Mouse (Mus musculus): ENCODE data around the gene Slc26a11. TPM values are rescaled to one million over a fixed set of nuclear protein-coding genes. Genes with fewer than 3 reads are reported as not detected.

The Slc26a11 gene
- total RNA-seq, 2 experiments from 2014 or later: 4.9 to 6.7 TPM

DNA sequence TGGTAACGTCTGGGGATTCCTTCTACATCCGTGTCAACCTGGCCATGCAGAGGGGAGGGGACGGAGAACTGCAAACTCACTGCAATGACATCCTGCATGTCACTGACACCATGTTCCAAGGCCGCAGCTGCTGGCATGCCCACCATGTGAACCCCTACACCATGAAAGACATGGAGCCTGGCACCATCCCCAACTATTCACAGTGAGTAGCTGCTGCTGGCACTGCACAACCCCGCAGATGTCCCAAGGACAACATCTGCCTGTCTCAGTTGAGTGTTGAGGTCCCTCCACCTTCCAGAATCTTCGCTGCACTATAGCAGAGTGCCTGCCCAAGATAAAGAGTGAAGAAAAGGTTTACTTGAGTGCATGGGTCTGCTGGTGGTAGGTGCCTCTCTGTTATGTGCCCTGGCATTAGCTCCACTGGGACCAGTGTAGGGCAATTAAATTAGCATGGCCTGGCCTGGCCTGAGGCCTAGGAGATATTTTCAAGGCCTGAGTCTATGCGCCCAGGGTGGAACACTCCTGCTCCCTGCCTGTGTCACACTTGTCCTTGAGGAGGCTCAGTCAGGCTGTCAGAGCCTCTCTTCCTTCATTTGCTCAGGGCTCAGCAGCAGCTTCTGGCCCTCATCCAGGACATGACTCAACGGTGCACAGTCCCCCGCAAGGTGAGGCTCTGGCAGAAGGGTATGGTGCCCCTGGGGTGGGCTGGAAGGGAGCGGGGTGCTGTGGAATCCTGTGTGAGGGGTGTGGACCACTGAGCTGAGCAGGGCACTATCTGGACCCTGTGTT is 16.9 kb upstream of the Slc26a11 start:
- no peak for DNase-seq (ENCODE audit: low spot score in 2 of 2)
- Histone ChIP-seq H3K4me3 (no peak overlapping the region), H3K27ac (no peak overlapping the region)
- no peak for TF ChIP-seq CTCF (conservative IDR thresholded peaks at IDR 0.05)

DNA sequence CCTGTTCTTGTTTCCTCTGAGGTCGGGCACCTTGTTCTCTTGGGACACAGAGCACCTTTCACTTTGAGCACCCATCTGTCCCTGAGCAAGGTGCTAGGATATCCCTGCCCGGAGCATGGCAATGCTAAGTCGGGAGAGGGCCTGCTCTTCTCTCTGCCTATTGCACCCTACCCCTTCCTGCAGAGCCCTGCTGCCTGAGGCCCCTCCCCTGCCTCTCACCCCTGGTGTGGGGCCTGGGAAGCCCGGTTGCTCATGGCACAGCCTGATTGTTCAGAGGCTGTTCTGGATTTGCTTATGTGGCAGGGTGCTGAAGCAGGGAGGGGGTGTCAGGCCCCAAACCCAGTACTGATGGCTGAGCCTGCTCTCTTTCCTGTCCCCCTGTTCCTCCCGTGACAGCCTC is 16.2 kb upstream of the Slc26a11 start:
- Histone ChIP-seq H3K4me3 (no peak overlapping the region), H3K27ac (no peak overlapping the region)
- no peak for DNase-seq (ENCODE audit: low spot score in 2 of 2)
- TF ChIP-seq CTCF (conservative IDR thresholded peaks at IDR 0.05): no peak

DNA sequence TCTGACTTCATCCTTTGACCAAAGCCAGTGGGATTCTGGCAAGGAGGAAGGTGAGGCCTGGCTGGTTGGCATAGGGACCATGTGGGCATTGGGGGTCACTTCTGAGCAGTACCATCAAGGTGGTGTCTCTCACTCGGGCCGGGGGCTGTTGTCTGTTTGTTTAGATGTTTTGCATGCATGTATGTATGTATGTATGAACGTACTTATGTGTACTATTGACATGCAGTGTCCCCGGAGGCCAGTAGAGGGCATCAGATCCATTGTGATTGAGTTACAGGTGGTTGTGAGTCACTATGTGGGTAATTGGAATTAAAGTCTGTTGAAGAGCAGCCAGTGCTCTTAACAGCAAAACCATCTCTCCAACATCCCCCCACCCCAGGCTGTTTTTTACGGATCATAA is 15.7 kb upstream of the Slc26a11 start:
- H3K4me3 ChIP-seq: no peak overlapping the region
- TF ChIP-seq CTCF (conservative IDR thresholded peaks at IDR 0.05): peak; percentile 88
- peak; percentile 59 to 76 for DNase-seq (ENCODE audit: low spot score in 2 of 2)
- no peak overlapping the region for H3K27ac ChIP-seq

DNA sequence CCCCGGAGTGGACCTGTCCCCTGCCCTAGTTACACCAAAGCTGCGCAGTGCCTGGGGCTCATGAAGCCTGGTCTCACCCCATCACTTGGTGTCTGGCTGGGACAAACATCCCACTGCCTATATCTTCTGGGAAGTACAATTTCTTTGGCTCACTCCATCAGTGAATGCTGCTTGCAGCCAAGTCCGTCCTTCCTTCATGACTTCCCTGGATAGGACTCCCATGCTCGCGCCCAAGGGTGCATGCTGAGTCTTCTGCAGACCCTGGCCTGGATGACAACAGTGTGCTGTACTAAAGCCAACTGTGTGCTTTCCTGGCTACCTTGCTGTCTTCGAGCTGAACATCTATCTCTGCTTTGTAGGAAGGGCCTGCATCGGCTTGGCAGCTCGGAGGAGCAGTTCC is 11.2 kb upstream of the Slc26a11 start:
- no peak for DNase-seq (ENCODE audit: low spot score in 2 of 2)
- TF ChIP-seq CTCF (conservative IDR thresholded peaks at IDR 0.05): no peak
- Histone ChIP-seq H3K4me3 (no peak overlapping the region), H3K27ac (no peak overlapping the region)

DNA sequence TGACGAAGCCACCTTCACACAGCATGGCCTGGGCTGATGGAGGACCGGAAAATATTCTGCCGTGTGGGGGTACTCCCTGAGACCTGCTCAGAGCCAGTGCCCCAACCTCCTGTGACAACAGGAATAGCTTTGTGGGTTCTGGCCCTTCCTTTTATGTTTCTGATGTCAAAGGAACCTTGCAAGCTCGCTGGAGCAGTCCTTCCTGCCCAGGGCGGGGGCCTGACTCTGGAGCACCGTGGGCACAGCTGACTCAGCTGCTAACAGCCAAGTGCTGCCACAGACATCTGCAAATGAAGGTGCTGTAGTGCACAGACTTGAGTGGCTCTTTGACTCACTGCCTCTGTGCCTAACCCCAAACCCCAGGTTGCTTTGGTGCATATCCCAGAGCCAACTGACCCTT is 10.5 kb upstream of the Slc26a11 start:
- no peak for TF ChIP-seq CTCF (conservative IDR thresholded peaks at IDR 0.05)
- no peak overlapping the region for H3K27ac ChIP-seq
- no peak overlapping the region for H3K4me3 ChIP-seq
- no peak for DNase-seq (ENCODE audit: low spot score in 2 of 2)

DNA sequence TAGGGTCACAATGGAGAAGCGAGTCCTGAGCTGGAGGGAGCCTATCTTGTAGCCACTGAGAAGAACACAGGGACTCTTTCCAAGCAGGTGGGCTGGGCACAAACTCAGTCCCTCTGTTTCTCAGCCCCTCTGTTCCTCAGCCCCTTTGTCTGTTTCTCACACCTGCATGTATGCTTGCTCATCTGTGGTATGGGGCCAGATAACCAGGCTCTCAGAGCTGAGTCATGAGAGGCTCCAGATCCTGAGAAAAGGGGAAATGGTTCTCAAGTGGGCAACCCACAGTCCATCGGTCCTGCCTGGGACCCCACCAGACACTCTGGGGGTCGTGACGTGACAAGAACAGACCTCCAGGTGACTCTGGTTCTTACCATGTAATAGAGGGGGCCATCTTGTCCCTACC is 8.2 kb upstream of the Slc26a11 start:
- no peak for TF ChIP-seq CTCF (conservative IDR thresholded peaks at IDR 0.05)
- DNase-seq (ENCODE audit: low spot score in 2 of 2): no peak
- Histone ChIP-seq H3K4me3 (no peak overlapping the region), H3K27ac (no peak overlapping the region)

DNA sequence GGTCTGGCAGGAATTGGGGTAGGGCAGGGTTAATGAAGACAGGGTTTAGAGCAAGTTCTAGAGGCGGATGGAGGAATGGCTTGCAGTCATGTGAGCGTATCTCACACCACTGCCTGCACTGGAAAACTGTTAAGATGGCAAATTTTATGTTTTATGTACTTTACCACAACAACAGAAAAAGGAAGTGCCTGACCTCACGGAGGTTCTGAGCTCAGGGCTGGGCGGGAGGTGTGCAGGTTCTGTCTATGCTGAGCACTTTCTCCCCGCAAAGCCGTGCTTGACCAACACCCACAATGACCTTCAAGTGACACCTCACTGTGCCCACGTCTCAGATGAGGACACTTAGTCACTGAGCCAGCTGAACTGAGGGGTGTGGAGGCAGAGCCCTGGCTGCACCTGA is 3.2 kb upstream of the Slc26a11 start:
- H3K4me3 ChIP-seq: no peak overlapping the region
- no peak overlapping the region for H3K27ac ChIP-seq
- no peak for DNase-seq (ENCODE audit: low spot score in 2 of 2)
- no peak for TF ChIP-seq CTCF (conservative IDR thresholded peaks at IDR 0.05)

DNA sequence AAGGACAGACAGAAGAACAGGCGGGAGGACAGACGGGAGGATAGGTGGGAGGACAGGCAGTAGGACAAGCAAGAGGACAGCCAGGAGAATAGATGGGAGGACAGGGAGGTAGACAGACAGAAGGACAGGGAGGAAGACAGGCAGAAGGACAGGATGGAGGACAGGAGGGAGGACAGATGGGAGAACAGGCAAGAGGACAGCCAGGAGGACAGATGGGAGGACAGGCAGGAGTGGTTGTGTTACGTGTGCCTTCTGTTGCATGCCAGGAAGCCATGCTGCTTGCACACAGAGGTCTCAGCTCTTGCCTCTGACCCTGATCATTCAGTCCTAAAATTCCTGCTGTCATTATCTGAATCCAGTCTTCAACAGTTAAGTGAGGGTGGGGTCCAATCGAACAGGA is 1.4 kb upstream of the Slc26a11 start:
- DNase-seq (ENCODE audit: low spot score in 2 of 2): no peak
- Histone ChIP-seq H3K27ac (no peak overlapping the region), H3K4me3 (no peak overlapping the region)
- TF ChIP-seq CTCF (conservative IDR thresholded peaks at IDR 0.05): no peak

DNA sequence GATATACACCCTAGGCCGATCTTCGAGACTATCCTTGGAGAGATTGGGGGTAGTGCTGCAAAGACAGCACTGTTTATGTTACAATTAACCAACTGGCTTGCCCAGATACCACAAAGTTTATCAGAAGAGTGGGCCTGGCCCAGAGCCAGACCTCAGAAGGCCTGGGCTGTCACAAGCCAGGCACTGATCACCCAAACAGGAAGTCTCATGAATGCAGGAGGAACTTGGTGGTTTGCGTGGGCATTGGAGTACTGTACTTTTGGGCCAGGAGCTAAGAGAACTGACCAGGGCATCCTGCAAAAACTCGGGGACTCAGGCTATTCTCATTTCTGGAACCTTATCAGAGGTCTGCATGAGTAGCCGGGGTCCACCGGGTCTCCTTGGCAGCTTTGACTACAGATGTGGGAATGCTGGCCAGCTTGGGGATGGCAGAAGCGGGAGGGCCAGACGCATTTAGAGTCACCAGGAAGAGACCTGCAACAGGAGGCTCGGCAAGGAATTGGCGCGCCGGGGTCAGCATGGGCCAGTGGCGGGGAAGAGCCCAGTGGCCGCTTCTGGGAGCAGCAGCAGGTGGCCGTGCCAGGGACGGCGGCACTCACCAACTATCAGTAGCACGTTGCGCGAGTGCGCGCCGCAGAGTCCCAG is 437 bp upstream of the Slc26a11 start:
- peak overlapping the region; percentile 77 for H3K4me3 ChIP-seq
- H3K27ac ChIP-seq: peak overlapping the region; percentile 92
- TF ChIP-seq CTCF (conservative IDR thresholded peaks at IDR 0.05): no peak
- DNase-seq (ENCODE audit: low spot score in 2 of 2): no peak

DNA sequence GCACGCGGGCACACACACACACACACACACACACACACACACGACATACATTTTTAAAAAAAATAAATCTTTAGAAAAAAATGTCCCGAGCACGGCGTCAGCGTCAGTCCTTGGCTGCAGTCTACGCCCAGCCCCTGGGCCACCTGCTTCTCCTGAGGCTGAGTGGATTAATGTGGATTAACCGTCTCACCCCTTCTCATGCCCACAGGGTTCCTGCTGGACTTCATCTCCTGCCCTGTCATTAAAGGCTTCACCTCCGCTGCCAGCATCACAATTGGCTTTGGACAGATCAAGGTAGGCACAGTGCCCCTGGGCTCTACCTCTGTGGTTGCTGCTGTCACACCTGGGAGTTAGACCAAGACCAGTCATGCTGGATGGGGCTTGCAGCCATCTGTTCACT is 3.7 kb downstream of the Slc26a11 start:
- TF ChIP-seq CTCF (conservative IDR thresholded peaks at IDR 0.05): no peak
- DNase-seq (ENCODE audit: low spot score in 2 of 2): no peak
- Histone ChIP-seq H3K4me3 (no peak overlapping the region), H3K27ac (no peak overlapping the region)

DNA sequence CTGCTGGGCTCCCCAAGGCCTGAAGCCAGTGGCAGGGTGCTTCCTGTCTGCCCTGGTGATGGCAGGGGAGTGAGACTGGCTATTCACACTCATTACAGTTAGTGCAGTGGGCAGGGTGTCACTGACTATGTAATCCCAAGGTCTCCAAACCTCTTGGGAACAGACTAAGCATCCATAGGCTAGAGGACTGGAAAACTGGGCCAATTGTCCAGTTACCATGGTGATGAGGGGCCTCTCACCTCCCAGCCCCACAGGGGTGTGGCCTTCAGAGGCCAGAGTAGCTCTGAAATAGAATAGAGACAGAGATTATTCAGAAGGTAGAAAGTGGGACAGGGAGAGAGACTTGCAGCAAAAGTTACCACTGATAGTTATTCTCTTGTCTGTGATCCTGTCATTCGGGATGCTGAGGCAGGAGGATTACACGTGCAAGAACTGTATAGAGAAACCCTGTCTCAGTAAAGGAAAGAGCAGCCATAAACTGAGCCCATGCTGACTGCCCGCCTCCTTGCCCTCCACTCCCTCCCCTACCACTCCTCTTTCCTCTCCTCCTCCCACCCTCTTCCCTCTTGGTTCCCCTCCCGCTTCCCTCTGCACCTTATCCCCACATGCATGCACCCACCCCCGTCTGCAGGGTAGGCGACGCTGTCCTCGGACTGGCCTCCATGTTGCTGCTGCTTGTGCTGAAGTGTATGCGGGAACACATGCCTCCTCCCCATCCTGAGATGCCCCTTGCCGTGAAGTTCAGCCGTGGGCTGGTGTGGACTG is 7.6 kb downstream of the Slc26a11 start:
- no peak overlapping the region for H3K4me3 ChIP-seq
- DNase-seq (ENCODE audit: low spot score in 2 of 2): no peak
- no peak for TF ChIP-seq CTCF (conservative IDR thresholded peaks at IDR 0.05)
- H3K27ac ChIP-seq: no peak overlapping the region

DNA sequence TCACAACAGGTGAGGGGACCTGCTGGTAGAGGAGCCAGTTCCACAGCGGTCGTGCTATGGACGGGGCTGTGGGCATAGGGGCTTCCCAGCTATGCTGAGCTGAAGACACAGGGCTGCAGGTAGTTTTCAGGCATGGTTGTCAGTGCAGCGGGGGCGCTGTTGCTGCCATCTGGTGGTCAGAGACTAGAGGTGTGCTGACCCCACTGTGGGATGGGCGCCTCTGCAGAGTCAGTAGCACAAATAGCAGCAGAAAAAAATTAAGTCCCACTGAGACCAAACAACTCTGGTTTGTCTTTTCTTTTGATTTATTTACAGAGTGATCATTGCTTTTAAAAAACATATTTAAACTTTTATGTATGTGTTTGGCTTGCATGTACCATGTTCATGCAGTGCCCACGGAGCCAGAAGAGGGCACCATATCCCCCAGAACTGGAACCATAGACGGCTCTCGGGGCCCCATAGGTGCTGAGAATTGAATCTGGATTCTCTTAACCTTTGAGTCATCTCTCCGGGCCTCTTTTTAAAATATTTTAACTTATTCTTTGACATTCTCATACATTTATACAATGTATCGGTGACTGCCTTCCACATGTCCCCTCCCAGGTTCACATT is 8.3 kb downstream of the Slc26a11 start:
- Histone ChIP-seq H3K27ac (no peak overlapping the region), H3K4me3 (no peak overlapping the region)
- peak; percentile 89 for TF ChIP-seq CTCF (conservative IDR thresholded peaks at IDR 0.05)
- peak; percentile 54 to 68 for DNase-seq (ENCODE audit: low spot score in 2 of 2)

DNA sequence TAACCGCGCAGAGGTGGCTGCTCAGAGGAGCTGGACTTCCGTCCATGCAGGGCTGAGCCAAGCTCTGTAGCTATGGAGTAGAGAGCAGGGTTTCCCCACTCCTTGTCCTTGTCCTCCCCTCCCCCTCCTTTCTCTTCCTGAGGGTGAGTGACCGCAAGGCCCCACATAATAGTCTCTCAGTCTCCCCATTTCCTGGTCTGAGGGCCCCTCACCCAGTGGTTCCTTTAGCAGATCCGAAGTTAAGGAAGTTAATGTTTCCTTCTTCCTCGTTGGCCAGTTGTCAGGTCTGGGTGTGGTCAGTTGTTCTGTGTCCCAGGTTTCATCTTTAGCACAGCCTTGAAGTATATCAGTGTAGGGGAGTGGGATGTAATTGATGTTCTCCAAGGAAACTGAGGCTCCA is 20.1 kb downstream of the Slc26a11 start:
- TF ChIP-seq CTCF (conservative IDR thresholded peaks at IDR 0.05): no peak
- no peak overlapping the region for H3K4me3 ChIP-seq
- DNase-seq (ENCODE audit: low spot score in 2 of 2): no peak
- no peak overlapping the region for H3K27ac ChIP-seq

Data from layer of hippocampus, adult 2 months (tissue).